Mouse (Mus musculus) hindbrain, embryonic 11.5 days (tissue): Measurements from ENCODE around the gene Rnf19b. TPM values are rescaled to one million over a fixed set of nuclear protein-coding genes. Genes with fewer than 3 reads are reported as not detected.

ENCODE experiments used
- ATAC-seq: fragments of 200-750 bp; cut with Nextera tagmentation; 2 replicates; pipeline ENCODE4 v1.8.0; 2017; ENCODE audit warnings: mild to moderate bottlenecking, moderate TSS enrichment, moderate library complexity; ENCODE audit not compliant: low FRiP score
- DNase-seq: peaks from one replicate; pipeline ENCODE4 v3.0.0-alpha.2; 2015; ENCODE audit warnings: low spot score
- H3K27ac ChIP-seq: fragments of 300-500 bp; sonication (generic); 2 replicates; pipeline ENCODE4 v1.5.1; 2014; ENCODE audit warnings: mild to moderate bottlenecking, low read depth, low read length
- H3K27me3 ChIP-seq: fragments of 300-500 bp; sonication (generic); 2 replicates; pipeline ENCODE4 v1.6.1; 2014; ENCODE audit warnings: mild to moderate bottlenecking, low read length, moderate library complexity, mixed read lengths; ENCODE audit not compliant: control insufficient read depth, insufficient read depth
- H3K36me3 ChIP-seq: fragments of 300-500 bp; sonication (generic); 2 replicates; pipeline ENCODE4 v1.6.1; 2014; ENCODE audit warnings: mild to moderate bottlenecking, low read length, moderate library complexity, mixed read lengths; ENCODE audit not compliant: control insufficient read depth, insufficient read depth
- H3K4me1 ChIP-seq: fragments of 300-500 bp; sonication (generic); replicated peaks from 2 replicates; pipeline ENCODE4 v1.6.1; 2014; ENCODE audit warnings: low read length, mixed read lengths; ENCODE audit not compliant: control insufficient read depth, insufficient read depth
- H3K4me2 ChIP-seq: fragments of 300-500 bp; sonication (generic); replicated peaks from 2 replicates; pipeline ENCODE4 v1.6.1; 2014; ENCODE audit warnings: mild to moderate bottlenecking, low read depth, low read length
- H3K4me3 ChIP-seq: fragments of 300-500 bp; sonication (generic); 2 replicates; pipeline ENCODE4 v1.5.1; 2014; ENCODE audit warnings: low read depth, low read length
- H3K9ac ChIP-seq: fragments of 300-500 bp; sonication (generic); 2 replicates; pipeline ENCODE4 v1.6.1; 2014; ENCODE audit warnings: low read depth, low read length
- H3K9me3 ChIP-seq: fragments of 300-500 bp; sonication (generic); 2 replicates; pipeline ENCODE4 v1.6.1; 2016; ENCODE audit warnings: low read length; ENCODE audit not compliant: control insufficient read depth
- WGBS: fragments of 180-500 bp; shearing (Covaris S2); extraction: QIAGEN DNeasy Blood & Tissue Kit; methylation state at CpG from one replicate; pipeline ENCODE4 v1.1.7; 2014; 5-methylcytosine and 5-hydroxymethylcytosine counted together
- polyA plus RNA-seq: library from polyadenylated mRNA; unstranded; fragments of >200 nt; fragmentation: Nextera tagmentation; extraction: Ambion mirVana; gene quantifications from 2 replicates; pipeline ENCODE4 v1.2.1, GENCODE M21; 2014

Gene Rnf19b
- polyA plus RNA-seq, 1 experiment from 2014 or later: 11.1 TPM

DNA sequence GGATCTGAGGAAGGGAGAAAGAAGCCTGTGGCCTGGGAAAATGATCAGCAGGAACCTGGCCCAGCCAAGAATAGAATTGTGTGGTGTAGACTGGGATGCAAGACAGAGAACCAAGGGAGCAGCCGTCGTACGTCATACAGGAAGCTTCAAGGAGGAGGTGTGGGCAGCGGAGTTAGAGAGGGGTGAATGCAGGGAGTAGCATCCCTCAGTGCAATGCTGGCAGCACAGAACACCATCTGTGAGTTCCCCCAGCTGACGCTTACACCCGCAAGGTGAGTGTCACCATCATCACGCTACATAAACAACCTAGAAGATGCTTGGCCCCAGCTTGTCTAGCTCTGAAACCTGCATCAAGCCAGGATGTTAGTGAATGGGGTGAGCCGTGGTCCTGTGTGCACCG, 38.3 kb upstream of the Rnf19b start:
- WGBS: 86% methylated on average over 9 of the region's 9 CpGs
- Histone ChIP-seq H3K4me2 (no peak overlapping the region), H3K27ac (no peak overlapping the region), H3K4me1 (no peaks in the 10 kb centered on the region), H3K36me3 (no peaks in the 10 kb centered on the region), H3K9ac (no peak overlapping the region), H3K27me3 (no peaks in the 10 kb centered on the region), H3K9me3 (no peaks in the 10 kb centered on the region), H3K4me3 (no peak overlapping the region)
- DNase-seq (no peak), ATAC-seq (no peak)

GRCm38 (mm10) chr4:129020454-129020853, 37.6 kb upstream of the Rnf19b start:
- ATAC-seq: no peak
- Histone ChIP-seq H3K4me3 (no peak overlapping the region), H3K36me3 (no peaks in the 10 kb centered on the region)

GRCm38 (mm10) chr4:129021426-129021825, 36.6 kb upstream of the Rnf19b start:
- no peak for ATAC-seq
- WGBS: 89% methylated on average over 3 of the region's 3 CpGs

More at GRCm38 (mm10) chr4:129020454-129020853, 37.6 kb upstream of the Rnf19b start:
- no peak overlapping the region for H3K4me2 ChIP-seq
- H3K4me1 ChIP-seq: no peaks in the 10 kb centered on the region
- no peak overlapping the region for H3K9ac ChIP-seq
- DNase-seq: no peak
- H3K27ac ChIP-seq: no peak overlapping the region
- no peaks in the 10 kb centered on the region for H3K27me3 ChIP-seq
- no peaks in the 10 kb centered on the region for H3K9me3 ChIP-seq
- 77% methylated on average over 6 of the region's 6 CpGs for WGBS

DNA sequence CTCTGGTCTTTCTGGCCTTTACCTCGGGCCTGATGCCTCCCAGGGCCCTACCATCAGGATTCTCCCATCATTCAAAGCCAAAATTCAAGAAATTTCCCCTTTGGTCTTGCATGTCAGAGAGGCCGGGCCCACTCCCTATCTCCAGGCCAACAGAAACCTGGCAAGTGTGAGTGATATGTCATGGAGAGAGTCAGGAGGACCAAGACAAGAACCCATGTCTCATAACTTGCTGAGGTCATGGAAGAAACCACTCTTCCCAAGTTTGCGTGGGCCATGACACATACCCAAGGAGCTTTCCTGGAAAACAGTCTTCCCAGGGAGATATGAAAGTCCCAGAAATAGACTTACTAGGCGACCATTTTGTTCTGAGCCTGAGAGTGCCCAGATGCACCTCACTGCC, 36.2 kb upstream of the Rnf19b start:
- H3K27ac ChIP-seq: no peak overlapping the region
- no peaks in the 10 kb centered on the region for H3K27me3 ChIP-seq
- ATAC-seq (no peak), DNase-seq (no peak)
- H3K9ac ChIP-seq: no peak overlapping the region
- H3K36me3 ChIP-seq: no peaks in the 10 kb centered on the region
- no peaks in the 10 kb centered on the region for H3K9me3 ChIP-seq
- no peak overlapping the region for H3K4me2 ChIP-seq
- 76% methylated on average over 4 of the region's 4 CpGs for WGBS
- H3K4me3 ChIP-seq: no peak overlapping the region
- no peaks in the 10 kb centered on the region for H3K4me1 ChIP-seq

More at GRCm38 (mm10) chr4:129021426-129021825, 36.6 kb upstream of the Rnf19b start:
- H3K9me3 ChIP-seq: no peaks in the 10 kb centered on the region
- no peaks in the 10 kb centered on the region for H3K27me3 ChIP-seq
- H3K36me3 ChIP-seq: no peaks in the 10 kb centered on the region
- H3K27ac ChIP-seq: no peak overlapping the region
- no peak overlapping the region for H3K4me2 ChIP-seq
- H3K9ac ChIP-seq: no peak overlapping the region
- H3K4me3 ChIP-seq: no peak overlapping the region
- no peak for DNase-seq
- no peaks in the 10 kb centered on the region for H3K4me1 ChIP-seq

- 83% methylated on average over 6 of the region's 6 CpGs for WGBS
- H3K36me3 ChIP-seq: no peaks in the 10 kb centered on the region
- no peaks in the 10 kb centered on the region for H3K9me3 ChIP-seq
- no peak overlapping the region for H3K4me2 ChIP-seq
- ATAC-seq (no peak), DNase-seq (no peak)
- H3K27me3 ChIP-seq: no peaks in the 10 kb centered on the region
- no peak overlapping the region for H3K27ac ChIP-seq
- no peak overlapping the region for H3K9ac ChIP-seq
- H3K4me1 ChIP-seq: no peaks in the 10 kb centered on the region
- no peak overlapping the region for H3K4me3 ChIP-seq
Measured at GRCm38 (mm10) chr4:129023884-129024283, 34.2 kb upstream of the Rnf19b start.

GRCm38 (mm10) chr4:129024775-129025174, 33.3 kb upstream of the Rnf19b start:
- H3K9ac ChIP-seq: no peak overlapping the region
- no peaks in the 10 kb centered on the region for H3K4me1 ChIP-seq
- no peak overlapping the region for H3K27ac ChIP-seq
- no peaks in the 10 kb centered on the region for H3K36me3 ChIP-seq
- ATAC-seq (no peak), DNase-seq (no peak)
- WGBS: 76% methylated on average over 6 of the region's 6 CpGs
- no peaks in the 10 kb centered on the region for H3K27me3 ChIP-seq
- no peak overlapping the region for H3K4me2 ChIP-seq
- no peaks in the 10 kb centered on the region for H3K9me3 ChIP-seq
- no peak overlapping the region for H3K4me3 ChIP-seq

GRCm38 (mm10) chr4:129025707-129026106, 32.4 kb upstream of the Rnf19b start:
- H3K27ac ChIP-seq: no peak overlapping the region
- no peaks in the 10 kb centered on the region for H3K27me3 ChIP-seq
- no peak for ATAC-seq
- no peak for DNase-seq
- H3K4me3 ChIP-seq: no peak overlapping the region
- H3K4me2 ChIP-seq: no peak overlapping the region
- no peaks in the 10 kb centered on the region for H3K9me3 ChIP-seq
- H3K4me1 ChIP-seq: no peaks in the 10 kb centered on the region
- H3K9ac ChIP-seq: no peak overlapping the region
- H3K36me3 ChIP-seq: no peaks in the 10 kb centered on the region
- WGBS: 98% methylated on average over 3 of the region's 3 CpGs

GRCm38 (mm10) chr4:129030746-129031145, 27.3 kb upstream of the Rnf19b start:
- H3K27ac ChIP-seq: no peak overlapping the region
- H3K4me3 ChIP-seq: no peak overlapping the region
- 88% methylated on average over 4 of the region's 4 CpGs for WGBS
- H3K4me1 ChIP-seq: no peaks in the 10 kb centered on the region
- H3K36me3 ChIP-seq: no peaks in the 10 kb centered on the region
- DNase-seq (no peak), ATAC-seq (no peak)
- peaks cover 2% of the 10 kb centered on the region; the same call in 1 of the 2 replicates for H3K27me3 ChIP-seq
- no peak overlapping the region for H3K9ac ChIP-seq
- H3K4me2 ChIP-seq: no peak overlapping the region
- no peaks in the 10 kb centered on the region for H3K9me3 ChIP-seq

DNA sequence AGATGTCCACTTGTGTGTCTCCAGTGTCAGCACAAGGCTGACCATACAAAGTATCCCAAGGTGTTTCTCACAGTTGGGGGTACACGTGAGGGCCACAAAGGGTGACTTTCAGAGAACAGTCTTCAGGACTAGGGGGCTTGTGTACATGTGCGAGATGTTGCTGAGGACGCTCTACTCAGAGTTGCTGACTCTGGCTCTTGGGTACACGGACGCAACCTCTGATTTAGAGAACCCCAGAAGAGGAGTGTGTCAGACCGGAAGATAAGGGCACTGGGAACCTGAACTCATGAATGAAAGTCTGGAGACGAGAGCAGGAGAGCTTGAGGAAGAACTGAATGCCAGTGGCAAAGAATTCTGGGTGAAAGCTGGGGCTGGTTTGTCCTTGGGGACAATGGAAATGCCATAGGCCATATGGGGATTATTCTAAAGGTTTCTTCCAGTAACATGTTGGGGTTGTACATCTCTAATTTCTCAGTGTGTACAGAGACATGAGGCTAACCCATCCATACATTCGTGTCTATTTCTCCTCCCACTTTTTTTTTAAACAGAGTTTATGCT, 26.6 kb upstream of the Rnf19b start:
- no peak overlapping the region for H3K9ac ChIP-seq
- no peak overlapping the region for H3K4me3 ChIP-seq
- H3K27me3 ChIP-seq: peaks cover 2% of the 10 kb centered on the region; the same call in 1 of the 2 replicates
- no peaks in the 10 kb centered on the region for H3K9me3 ChIP-seq
- 80% methylated on average over 8 of the region's 8 CpGs for WGBS
- H3K4me2 ChIP-seq: no peak overlapping the region
- H3K36me3 ChIP-seq: no peaks in the 10 kb centered on the region
- no peak overlapping the region for H3K27ac ChIP-seq
- DNase-seq (no peak), ATAC-seq (no peak)
- H3K4me1 ChIP-seq: no peaks in the 10 kb centered on the region
